Mouse (Mus musculus) hindbrain, embryonic 11.5 days (tissue): ENCODE results near the gene Shisa3. TPM values are rescaled to one million over a fixed set of nuclear protein-coding genes. Genes with fewer than 3 reads are reported as not detected.

Experiments
- ATAC-seq: fragments of 200-750 bp; cut with Nextera tagmentation; 2 replicates; pipeline ENCODE4 v1.8.0; 2017; ENCODE audit warnings: mild to moderate bottlenecking, moderate TSS enrichment, moderate library complexity; ENCODE audit not compliant: low FRiP score
- DNase-seq: peaks from one replicate; pipeline ENCODE4 v3.0.0-alpha.2; 2015; ENCODE audit warnings: low spot score
- H3K27ac ChIP-seq: fragments of 300-500 bp; sonication (generic); 2 replicates; pipeline ENCODE4 v1.5.1; 2014; ENCODE audit warnings: mild to moderate bottlenecking, low read depth, low read length
- H3K27me3 ChIP-seq: fragments of 300-500 bp; sonication (generic); 2 replicates; pipeline ENCODE4 v1.6.1; 2014; ENCODE audit warnings: mild to moderate bottlenecking, low read length, moderate library complexity, mixed read lengths; ENCODE audit not compliant: control insufficient read depth, insufficient read depth
- H3K36me3 ChIP-seq: fragments of 300-500 bp; sonication (generic); 2 replicates; pipeline ENCODE4 v1.6.1; 2014; ENCODE audit warnings: mild to moderate bottlenecking, low read length, moderate library complexity, mixed read lengths; ENCODE audit not compliant: control insufficient read depth, insufficient read depth
- H3K4me1 ChIP-seq: fragments of 300-500 bp; sonication (generic); replicated peaks from 2 replicates; pipeline ENCODE4 v1.6.1; 2014; ENCODE audit warnings: low read length, mixed read lengths; ENCODE audit not compliant: control insufficient read depth, insufficient read depth
- H3K4me2 ChIP-seq: fragments of 300-500 bp; sonication (generic); replicated peaks from 2 replicates; pipeline ENCODE4 v1.6.1; 2014; ENCODE audit warnings: mild to moderate bottlenecking, low read depth, low read length
- H3K4me3 ChIP-seq: fragments of 300-500 bp; sonication (generic); 2 replicates; pipeline ENCODE4 v1.5.1; 2014; ENCODE audit warnings: low read depth, low read length
- H3K9ac ChIP-seq: fragments of 300-500 bp; sonication (generic); 2 replicates; pipeline ENCODE4 v1.6.1; 2014; ENCODE audit warnings: low read depth, low read length
- H3K9me3 ChIP-seq: fragments of 300-500 bp; sonication (generic); 2 replicates; pipeline ENCODE4 v1.6.1; 2016; ENCODE audit warnings: low read length; ENCODE audit not compliant: control insufficient read depth
- WGBS: fragments of 180-500 bp; shearing (Covaris S2); extraction: QIAGEN DNeasy Blood & Tissue Kit; methylation state at CpG from one replicate; pipeline ENCODE4 v1.1.7; 2014; 5-methylcytosine and 5-hydroxymethylcytosine counted together
- polyA plus RNA-seq: library from polyadenylated mRNA; unstranded; fragments of >200 nt; fragmentation: Nextera tagmentation; extraction: Ambion mirVana; gene quantifications from 2 replicates; pipeline ENCODE4 v1.2.1, GENCODE M21; 2014

The Shisa3 gene
- polyA plus RNA-seq, 1 experiment from 2014 or later, result 5.1 TPM

DNA sequence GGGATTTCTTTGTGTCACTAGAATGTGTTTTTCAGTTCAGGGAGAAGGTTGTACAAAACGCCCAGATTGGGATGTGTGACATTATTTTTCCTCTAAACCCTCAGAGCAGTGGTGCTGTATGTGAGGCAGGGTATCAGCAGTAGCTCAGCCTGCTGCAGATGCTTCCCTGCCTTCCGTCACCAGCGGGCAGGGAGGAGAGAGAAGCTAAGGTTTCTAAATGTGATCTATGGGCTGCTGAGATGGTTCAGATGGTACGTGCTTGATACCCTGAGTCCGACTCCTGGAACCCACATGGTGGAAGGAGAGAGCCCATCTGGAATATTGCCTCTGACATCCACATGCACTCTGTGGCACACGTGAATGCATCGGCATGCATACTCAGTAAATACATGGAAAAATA lies 12.1 kb upstream of the Shisa3 start:
- WGBS, result 79% methylated on average over 7 of the region's 7 CpGs
- no peaks in the 10 kb centered on the region for H3K36me3 ChIP-seq
- ATAC-seq (no peak), DNase-seq (no peak)
- no peaks in the 10 kb centered on the region for H3K4me1 ChIP-seq
- H3K27me3 ChIP-seq, result no peaks in the 10 kb centered on the region
- H3K4me3 ChIP-seq, result no peak overlapping the region
- no peak overlapping the region for H3K27ac ChIP-seq
- H3K4me2 ChIP-seq, result no peak overlapping the region
- no peaks in the 10 kb centered on the region for H3K9me3 ChIP-seq
- no peak overlapping the region for H3K9ac ChIP-seq

DNA sequence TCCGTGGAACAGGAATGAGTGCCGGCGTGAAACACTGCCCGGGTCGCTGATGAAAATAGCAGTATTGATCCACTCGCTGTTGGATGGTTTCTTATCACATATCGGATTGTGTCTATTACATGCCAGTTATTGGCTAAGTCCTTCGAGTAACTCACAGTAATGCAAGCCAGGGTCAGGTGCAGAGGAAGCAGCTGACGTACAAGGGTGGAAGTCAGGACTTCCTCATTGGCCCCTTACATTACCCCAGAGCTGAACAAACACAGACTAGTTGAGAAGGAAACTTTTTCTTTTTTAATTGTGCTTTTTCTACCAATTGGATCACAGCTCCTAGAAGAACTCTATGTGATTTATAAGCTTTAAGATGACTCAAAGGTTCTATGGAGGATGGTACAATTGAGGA lies 7.7 kb upstream of the Shisa3 start:
- no peaks in the 10 kb centered on the region for H3K27me3 ChIP-seq

DNA sequence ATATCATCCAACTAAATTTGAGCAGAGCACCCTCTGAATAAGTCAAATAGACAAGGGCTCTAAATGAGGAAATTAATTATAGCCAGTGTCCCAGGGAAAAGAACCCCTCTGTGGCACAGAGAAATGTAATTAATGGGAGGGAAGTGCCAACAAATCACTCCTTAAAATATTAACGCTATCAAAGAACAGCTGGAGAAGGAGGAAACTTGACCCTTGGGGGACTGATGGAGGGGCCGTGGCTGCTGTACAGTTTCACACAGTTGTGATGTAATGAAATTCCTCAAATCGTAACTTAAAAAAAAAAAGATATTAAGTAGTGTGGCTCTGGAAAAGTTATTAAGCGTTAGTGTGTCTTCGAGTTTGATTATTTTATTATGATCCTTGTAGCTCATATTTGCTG lies 1.7 kb upstream of the Shisa3 start:
- DNase-seq (peak; percentile 31), ATAC-seq (no peak)
- H3K4me2 ChIP-seq, result no peak overlapping the region
- H3K9me3 ChIP-seq, result no peaks in the 10 kb centered on the region
- no peaks in the 10 kb centered on the region for H3K36me3 ChIP-seq
- no peak overlapping the region for H3K9ac ChIP-seq
- H3K27me3 ChIP-seq, result peaks cover 36% of the 10 kb centered on the region
- WGBS, result 43% methylated on average over 5 of the region's 5 CpGs
- no peak overlapping the region for H3K4me3 ChIP-seq
- H3K4me1 ChIP-seq, result 0 out of 2 replicates have a peak, but pooled peaks cover 2% of the 10 kb centered on the region
- H3K27ac ChIP-seq, result no peak overlapping the region

More for the DNA sequence above, 7.7 kb upstream of the Shisa3 start:
- H3K9ac ChIP-seq, result no peak overlapping the region
- no peaks in the 10 kb centered on the region for H3K4me1 ChIP-seq
- no peak overlapping the region for H3K27ac ChIP-seq
- ATAC-seq (no peak), DNase-seq (no peak)
- 89% methylated on average over 9 of the region's 9 CpGs for WGBS
- H3K9me3 ChIP-seq, result no peaks in the 10 kb centered on the region
- no peak overlapping the region for H3K4me3 ChIP-seq
- no peak overlapping the region for H3K4me2 ChIP-seq
- no peaks in the 10 kb centered on the region for H3K36me3 ChIP-seq

DNA sequence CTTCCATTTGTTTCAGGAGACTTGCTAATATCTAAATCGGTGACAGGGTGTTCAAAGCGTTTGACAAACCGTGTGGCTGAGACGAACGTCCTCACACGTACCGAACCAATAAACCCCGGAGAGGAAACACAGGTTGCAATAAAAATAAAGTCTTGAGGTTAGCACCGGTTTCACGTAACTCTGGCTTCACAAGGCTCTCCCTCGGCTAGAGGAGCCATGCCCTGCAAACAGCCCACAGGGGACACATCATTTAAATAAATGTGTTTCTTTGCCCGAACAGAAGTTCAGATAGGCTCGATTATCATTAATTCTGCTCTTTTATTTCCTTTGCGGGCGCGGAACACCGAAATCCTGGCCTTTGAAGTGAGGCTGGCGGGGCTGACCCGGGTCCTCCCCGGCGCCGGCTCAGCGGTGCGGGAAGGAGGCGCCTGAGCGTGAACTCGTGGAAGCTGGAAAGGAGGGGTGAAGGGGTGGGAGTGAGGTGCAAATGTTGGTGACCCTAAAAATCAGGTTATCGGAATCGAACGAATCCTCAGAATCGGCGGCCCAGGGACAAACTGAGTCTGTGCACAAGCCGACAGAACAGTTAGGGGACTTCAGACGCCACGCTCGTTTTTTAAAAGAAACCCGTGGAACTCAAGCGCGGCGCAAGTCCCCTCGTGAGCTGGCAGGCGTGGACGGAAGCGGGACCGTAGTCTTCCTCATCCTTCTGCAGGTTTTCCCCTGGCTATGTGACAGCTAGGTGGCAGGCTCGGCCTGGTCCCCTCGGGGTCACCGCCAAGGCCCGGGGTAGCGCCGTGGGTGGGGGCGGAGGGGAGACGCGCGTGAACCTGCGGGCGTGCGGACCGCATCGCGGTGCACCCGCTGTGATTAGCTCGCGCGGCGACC lies 522 bp upstream of the Shisa3 start:
- under 1% methylated on average over 65 of the region's 66 CpGs for WGBS
- H3K9ac ChIP-seq, result peak overlapping the region; percentile 50
- DNase-seq, result peak; percentile 74
- H3K4me3 ChIP-seq, result peak overlapping the region; percentile 54
- H3K4me2 ChIP-seq, result peak overlapping the region; percentile 88
- 0 out of 2 replicates have a peak, but pooled peaks cover 2% of the 10 kb centered on the region for H3K4me1 ChIP-seq
- no peak overlapping the region for H3K27ac ChIP-seq
- no peaks in the 10 kb centered on the region for H3K36me3 ChIP-seq
- H3K27me3 ChIP-seq, result peaks cover 36% of the 10 kb centered on the region
- H3K9me3 ChIP-seq, result no peaks in the 10 kb centered on the region
- ATAC-seq, result peak; percentile 65

DNA sequence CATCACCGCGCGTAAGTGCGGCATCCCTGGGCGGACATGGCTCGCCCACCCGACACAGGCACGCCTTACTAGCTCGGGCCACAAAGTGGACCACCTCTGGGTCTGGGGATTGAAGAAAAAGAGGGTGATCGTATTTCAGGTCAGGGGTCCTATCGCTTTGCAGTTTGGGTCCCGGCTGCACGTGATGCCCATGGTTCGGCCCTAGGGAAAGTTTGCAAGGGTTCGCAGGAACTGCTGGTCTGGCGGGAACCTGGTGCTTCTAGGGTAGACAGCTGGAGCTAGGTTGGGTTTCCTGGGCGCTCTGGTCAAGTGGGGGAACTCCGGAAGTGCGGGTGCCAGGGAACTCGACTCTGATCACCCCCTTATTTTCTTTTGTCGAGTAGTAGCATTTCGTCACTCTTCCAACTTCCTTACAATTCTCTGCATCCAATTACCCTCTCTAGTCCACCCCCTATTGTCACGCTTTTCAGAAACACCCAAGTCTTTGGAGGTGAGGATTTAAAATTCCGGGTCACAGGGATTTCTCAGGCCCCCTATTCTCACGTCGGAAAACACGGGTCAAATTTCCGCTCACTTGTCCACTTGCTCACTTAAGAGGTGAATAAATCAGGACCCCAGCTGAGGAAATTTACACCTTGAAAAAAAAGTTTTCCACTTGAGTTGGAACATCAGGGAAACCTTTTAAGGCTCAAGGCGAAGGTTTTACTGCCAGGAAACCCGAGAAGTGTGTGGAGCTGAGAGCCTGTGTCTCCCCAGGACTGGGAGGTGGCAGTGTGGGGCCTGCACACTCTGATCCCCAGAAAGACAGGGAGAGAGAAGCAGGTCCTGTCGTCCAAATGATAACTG lies 1.2 kb downstream of the Shisa3 start:
- peak; percentile 2; the same call in 1 of the 2 replicates for ATAC-seq
- no peaks in the 10 kb centered on the region for H3K9me3 ChIP-seq
- 1% methylated on average over 31 of the region's 31 CpGs for WGBS
- H3K27me3 ChIP-seq, result peaks cover 36% of the 10 kb centered on the region
- peak overlapping the region; percentile 88 for H3K4me2 ChIP-seq
- H3K27ac ChIP-seq, result no peak overlapping the region
- DNase-seq, result no peak
- H3K4me1 ChIP-seq, result 0 out of 2 replicates have a peak, but pooled peaks cover 2% of the 10 kb centered on the region
- peak overlapping the region; percentile 54 for H3K4me3 ChIP-seq
- H3K9ac ChIP-seq, result peak overlapping the region; percentile 50
- H3K36me3 ChIP-seq, result no peaks in the 10 kb centered on the region

DNA sequence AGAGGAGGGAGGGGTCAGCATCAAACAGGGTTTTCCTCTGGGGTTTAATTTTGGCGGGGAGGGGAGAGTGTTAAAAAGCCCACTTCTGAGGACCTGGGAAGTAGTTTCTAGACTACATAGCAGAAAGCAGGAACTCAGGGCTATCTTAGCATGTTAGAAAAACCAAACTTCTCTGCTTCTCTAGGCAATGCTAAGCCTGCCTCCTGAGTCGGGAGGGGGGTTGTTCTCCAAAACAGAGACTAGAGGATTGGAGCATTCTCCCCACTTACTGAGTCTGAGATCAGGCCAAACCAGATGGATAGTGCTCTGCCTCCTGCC lies 1.8 kb downstream of the Shisa3 start:
- Histone ChIP-seq H3K4me3 (no peak overlapping the region), H3K4me2 (no peak overlapping the region), H3K9me3 (no peaks in the 10 kb centered on the region), H3K27me3 (peaks cover 36% of the 10 kb centered on the region), H3K27ac (no peak overlapping the region), H3K4me1 (0 out of 2 replicates have a peak, but pooled peaks cover 2% of the 10 kb centered on the region), H3K9ac (no peak overlapping the region), H3K36me3 (no peaks in the 10 kb centered on the region)
- DNase-seq (no peak), ATAC-seq (no peak)
- 13% methylated on average over 2 of the region's 2 CpGs for WGBS

DNA sequence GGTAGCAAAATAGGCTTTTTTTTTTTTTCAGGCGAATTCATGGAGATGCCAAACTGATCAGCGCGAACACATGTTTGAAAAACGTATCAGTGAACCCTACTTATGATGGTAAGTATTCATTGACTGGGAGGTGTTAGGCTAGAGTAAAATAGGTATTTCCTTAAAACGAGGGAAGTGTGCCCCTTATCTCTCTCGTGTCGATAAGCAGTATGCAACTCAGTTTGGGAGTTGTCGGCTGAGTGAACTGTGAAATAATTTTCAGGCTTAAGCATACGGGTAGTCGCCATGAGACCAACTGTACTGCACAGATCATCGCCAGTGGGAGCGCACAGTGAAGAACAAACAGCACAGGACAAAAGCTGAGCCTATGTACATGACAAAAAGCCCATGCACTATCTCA lies 13.5 kb downstream of the Shisa3 start:
- Histone ChIP-seq H3K27me3 (no peaks in the 10 kb centered on the region), H3K9ac (no peak overlapping the region), H3K9me3 (no peaks in the 10 kb centered on the region), H3K27ac (no peak overlapping the region), H3K4me3 (no peak overlapping the region), H3K36me3 (no peaks in the 10 kb centered on the region), H3K4me1 (no peaks in the 10 kb centered on the region), H3K4me2 (no peak overlapping the region)
- WGBS, result 92% methylated on average over 12 of the region's 12 CpGs
- ATAC-seq (no peak), DNase-seq (no peak)

DNA sequence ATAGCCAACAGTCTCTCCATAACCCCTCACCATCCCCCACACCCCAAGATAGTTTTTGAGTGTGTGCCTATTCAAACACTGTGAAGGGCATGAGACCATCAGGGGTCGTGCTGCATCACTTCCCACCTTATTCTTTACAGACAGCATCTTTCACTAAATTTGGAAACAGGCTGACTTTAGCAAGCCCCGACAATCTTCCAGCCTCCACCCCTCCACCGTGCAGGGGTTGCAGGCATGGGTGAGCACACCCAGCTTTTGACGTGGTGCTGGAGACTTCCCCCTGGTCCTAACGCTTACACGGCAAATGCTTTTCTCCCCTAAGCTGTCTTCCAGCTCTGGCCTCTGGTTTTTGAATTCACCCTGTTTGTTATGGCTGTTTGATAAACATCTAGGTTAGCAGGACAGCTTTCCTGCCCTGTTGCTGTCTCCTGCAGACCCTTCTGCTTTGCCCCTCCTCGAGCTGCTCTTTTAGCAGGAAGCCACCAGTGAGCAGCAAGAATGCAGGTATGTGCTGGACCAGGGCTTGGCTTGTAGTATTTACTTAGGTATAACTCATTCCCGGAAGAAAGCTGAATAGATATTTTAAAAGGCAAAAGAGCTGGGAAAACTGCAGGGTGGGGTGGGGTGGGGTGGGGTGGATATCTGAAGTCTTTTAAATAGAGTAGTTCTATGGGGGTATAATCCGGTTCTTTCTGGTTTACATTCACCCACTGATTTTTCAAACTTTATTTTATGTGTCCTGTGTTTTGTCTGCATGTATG lies 20.7 kb downstream of the Shisa3 start:
- Histone ChIP-seq H3K27me3 (no peaks in the 10 kb centered on the region), H3K27ac (no peak overlapping the region)

More for the DNA sequence above, 20.7 kb downstream of the Shisa3 start:
- DNase-seq (no peak), ATAC-seq (no peak)
- Histone ChIP-seq H3K4me3 (no peak overlapping the region), H3K36me3 (no peaks in the 10 kb centered on the region), H3K4me1 (no peaks in the 10 kb centered on the region), H3K9ac (no peak overlapping the region), H3K4me2 (no peak overlapping the region), H3K9me3 (no peaks in the 10 kb centered on the region)
- WGBS, result 66% methylated on average over 9 of the region's 9 CpGs
